Mouse (Mus musculus): Measurements from ENCODE around the gene Tns2.
A peak's percentile ranks its signal among the peaks of the same experiment; 100 is the strongest.

Tns2 gene

DNA sequence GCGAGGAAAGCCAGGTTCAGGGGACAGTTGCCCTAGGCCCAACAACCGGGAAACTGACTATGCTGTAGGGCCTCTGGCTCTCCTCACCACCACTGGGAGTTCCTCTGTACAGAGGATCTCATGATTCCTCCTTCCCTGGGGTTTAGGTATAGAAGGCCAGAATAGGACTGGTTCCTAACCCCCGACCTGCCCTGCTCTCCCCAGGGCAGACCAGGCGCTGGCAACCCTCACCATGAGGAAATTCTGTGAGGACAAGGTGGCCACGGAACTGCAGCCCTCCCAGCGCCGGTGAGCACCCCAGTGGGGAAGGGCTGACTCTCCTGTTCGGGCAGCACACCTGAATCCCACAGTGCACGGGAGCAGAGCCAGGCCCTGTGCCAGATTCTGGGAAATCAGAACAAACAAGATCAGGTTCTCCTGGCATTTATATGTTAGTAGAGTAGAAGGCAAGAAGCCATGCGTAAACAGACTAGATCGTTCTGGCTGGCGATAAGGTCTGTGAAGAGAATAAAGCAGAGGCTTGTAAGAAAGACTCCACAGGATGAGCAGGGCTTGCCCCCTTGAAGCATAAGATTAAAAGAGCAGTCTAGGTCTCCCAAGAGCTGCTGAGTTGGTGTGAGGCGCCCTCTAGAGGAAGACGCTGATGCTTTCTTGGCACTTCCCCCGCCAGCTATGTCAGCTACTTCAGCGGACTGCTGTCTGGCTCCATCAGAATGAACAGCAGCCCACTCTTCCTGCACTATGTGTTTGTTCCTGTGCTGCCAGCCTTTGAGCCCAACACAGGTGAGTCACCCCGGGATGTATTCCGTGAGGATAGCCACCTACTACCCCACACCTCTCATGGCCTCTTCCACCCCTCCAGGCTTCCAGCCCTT is 8.7 kb downstream of the Tns2 start:
- DNase-seq (ENCODE audit: low read depth, low spot score): peak; percentile 94

DNA sequence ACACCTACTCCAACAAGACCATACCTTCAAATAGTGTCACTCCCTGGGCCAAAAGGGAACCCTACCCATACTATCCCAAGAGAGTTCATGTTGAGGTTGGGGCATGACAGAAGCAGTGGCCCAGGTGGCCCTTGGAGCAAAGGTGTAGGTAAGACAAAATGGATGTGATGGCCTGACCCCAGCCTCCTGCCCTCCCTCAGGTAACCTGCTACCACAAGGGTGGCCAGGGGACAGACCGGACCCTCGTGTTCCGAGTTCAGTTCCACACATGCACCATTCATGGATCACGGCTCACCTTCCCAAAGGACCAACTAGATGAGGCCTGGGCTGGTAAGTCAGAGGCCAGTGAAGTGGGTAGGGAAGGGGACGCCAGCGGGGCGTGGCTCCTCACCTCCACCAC is 10.1 kb downstream of the Tns2 start:
- no peak for DNase-seq (ENCODE audit: low read depth, low spot score)

GRCm38 (mm10) chr15:102110701-102111494 is 10.7 kb downstream of the Tns2 start:
- DNase-seq (ENCODE audit: low read depth, low spot score): no peak

GRCm38 (mm10) chr15:102111495-102111829 is 11.2 kb downstream of the Tns2 start:
- no peak for DNase-seq (ENCODE audit: low read depth, low spot score)

DNA sequence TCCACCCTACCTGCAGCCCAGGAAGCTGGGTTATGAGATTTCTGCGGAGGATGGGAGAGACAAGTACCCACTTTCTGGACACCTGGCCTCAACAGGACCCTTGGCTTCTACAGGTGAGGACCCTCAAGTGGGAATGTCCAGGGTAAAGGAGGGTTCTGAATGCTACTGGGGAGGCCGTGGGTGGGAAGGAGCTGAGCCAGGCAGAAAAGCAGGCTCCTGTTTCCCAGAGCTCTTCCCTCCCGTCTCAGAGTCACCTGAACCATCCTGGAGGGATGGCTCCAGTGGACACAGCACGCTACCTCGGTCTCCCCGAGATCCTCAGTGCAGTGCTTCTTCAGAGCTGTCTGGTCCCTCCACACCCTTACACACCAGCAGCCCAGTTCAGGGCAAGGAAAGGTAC is 12.0 kb downstream of the Tns2 start:
- DNase-seq (ENCODE audit: low read depth, low spot score): no peak

DNA sequence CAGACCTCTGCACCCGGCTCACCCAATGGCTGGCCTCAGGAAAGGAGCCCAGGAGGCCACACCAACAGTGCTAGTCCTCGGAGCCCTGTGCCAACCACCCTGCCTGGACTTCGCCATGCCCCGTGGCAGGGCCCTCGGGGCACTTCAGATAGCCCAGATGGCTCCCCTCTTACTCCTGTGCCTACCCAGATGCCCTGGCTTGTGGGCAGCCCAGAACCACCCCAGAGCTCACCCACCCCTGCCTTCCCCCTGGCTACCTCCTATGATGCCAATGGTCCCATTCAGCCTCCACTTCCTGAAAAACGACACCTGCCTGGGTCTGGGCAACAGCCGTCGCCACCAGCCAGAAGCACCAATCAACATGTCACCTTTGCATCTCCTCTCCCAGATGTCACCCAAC is 12.6 kb downstream of the Tns2 start:
- no peak for DNase-seq (ENCODE audit: low read depth, low spot score)

GRCm38 (mm10) chr15:102113674-102114073 is 13.5 kb downstream of the Tns2 start:
- DNase-seq (ENCODE audit: low read depth, low spot score): no peak

DNA sequence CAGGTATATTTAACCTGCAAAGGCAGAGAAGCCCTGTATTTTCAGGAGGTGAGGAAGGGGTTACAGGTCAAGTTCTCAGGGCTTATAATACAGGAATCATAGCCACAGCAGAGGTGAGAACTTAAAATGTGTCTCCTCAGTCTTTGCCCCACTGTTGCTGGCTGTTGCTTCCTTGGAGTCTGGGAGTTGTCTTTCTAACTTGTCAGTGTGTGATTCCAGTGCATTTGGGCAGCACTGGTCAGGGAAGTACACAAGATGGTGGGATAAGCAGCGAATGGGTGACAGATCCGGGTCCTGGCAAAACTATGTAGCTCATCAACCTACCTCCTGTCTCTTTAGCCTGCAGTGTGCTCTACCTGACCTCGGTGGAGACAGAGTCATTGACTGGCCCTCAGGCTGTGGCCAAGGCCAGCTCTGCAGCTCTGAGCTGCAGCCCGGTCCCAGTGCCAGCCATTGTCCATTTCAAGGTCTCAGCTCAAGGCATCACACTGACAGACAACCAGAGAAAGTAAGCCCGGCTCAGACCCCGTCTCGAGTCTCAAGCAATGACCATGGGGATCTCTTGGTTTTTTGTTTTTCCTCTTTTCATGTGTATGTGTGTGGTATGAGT is 14.5 kb downstream of the Tns2 start:
- DNase-seq (ENCODE audit: low read depth, low spot score): no peak

GRCm38 (mm10) chr15:102115731-102116231 is 15.6 kb downstream of the Tns2 start:
- peak; percentile 43 for DNase-seq (ENCODE audit: low read depth, low spot score)

DNA sequence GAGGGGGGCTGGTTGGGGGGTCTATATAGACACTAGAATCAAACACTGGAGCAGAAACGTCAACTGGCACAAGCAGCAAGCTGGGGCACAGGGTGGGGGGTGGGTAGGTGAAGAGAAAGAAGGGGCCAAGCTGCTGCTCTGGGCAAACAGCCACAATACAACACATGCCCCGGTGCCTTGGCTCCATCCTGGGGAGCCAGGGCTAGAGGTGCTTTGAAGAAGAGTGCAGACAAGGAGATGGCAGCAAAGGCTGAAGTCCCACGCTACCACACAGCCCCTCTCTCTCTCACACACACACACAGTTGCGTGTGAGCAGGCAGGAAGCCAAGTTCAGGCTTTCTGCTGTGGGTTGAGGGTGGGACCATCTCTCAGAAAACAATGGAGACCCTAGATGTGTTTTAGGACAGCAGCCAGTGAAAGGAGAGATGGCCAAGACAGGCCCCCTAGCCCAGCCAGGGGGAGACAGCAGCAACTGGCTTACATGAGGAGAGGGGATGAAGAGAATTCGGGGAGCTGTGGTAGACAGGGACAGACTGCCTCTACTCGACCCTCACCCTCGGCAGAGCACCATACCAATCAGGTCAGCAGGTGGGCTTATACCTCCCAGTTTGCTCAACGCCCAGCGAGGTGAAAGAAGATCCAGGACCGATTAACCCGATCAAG is 16.7 kb downstream of the Tns2 start:
- peak; percentile 38 for DNase-seq (ENCODE audit: low read depth, low spot score)

- peak; percentile 55 for DNase-seq (ENCODE audit: low read depth, low spot score)
Observed at GRCm38 (mm10) chr15:102117461-102118443, 17.5 kb downstream of the Tns2 start.

DNA sequence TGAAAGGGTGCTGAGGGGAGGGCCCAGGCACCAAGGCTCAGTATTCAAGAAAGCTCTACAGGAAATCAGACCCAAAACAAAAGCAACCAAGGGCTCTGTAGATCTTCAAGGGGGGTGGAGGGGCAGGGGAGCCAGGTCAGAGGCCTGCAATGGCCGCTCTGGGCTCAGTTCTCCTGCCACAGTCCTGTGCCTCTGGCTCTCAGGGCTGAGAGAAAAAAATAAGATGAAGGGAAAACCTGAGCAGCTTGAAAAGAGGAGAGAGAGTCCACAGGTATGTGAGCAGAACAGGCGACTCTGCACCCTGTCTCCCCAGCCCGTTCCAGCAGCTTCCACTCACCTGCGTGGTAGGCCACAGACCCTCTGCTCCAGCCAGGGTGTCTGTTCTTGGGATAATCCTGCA is 18.4 kb downstream of the Tns2 start:
- no peak for DNase-seq (ENCODE audit: low read depth, low spot score)

- DNase-seq (ENCODE audit: low read depth, low spot score): no peak
Observed at GRCm38 (mm10) chr15:102119121-102119830, 19.1 kb downstream of the Tns2 start.

GRCm38 (mm10) chr15:102119831-102120170 is 19.6 kb downstream of the Tns2 start:
- peak; percentile 97 for DNase-seq (ENCODE audit: low read depth, low spot score)

GRCm38 (mm10) chr15:102120530-102120929 is 20.3 kb downstream of the Tns2 start:
- DNase-seq (ENCODE audit: low read depth, low spot score): no peak

DNA sequence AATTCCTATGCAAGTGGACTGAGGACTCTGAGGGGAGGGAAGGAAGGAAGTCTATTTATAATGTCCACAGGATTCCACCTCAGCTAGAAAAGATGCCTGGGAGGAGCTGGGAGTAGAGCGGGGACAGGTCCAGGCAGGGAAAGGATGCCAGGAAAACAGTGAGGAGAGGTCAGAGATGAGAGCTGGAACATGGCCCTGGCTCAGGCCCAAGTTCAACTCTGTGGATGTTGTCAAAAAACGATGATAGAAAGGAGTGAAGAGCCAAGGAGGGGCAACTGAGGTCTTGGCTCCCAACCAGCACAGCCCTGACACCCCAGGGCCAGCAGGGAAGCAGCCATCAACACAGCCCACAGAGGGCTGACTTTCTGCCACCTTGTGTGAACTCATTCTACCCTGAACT is 26.1 kb downstream of the Tns2 start:
- DNase-seq (ENCODE audit: low read depth, low spot score): peak; percentile 65

- DNase-seq (ENCODE audit: low read depth, low spot score): no peak
Observed at GRCm38 (mm10) chr15:102133314-102133713, 33.1 kb downstream of the Tns2 start.

- no peak for DNase-seq (ENCODE audit: low read depth, low spot score)
Observed at GRCm38 (mm10) chr15:102134709-102135108, 34.5 kb downstream of the Tns2 start.

GRCm38 (mm10) chr15:102135522-102136128 is 35.4 kb downstream of the Tns2 start:
- DNase-seq (ENCODE audit: low read depth, low spot score): peak; percentile 24
